Mouse (Mus musculus): ENCODE results near the gene Colgalt1. TPM values are rescaled to one million over a fixed set of nuclear protein-coding genes. Genes with fewer than 3 reads are reported as not detected.
A peak's percentile ranks its signal among the peaks of the same experiment; 100 is the strongest.

Gene Colgalt1
- polyA plus RNA-seq, 1 experiment from 2014 or later, result 45.2 TPM

GRCm38 (mm10) chr8:71598375-71598774, 12.4 kb upstream of the Colgalt1 start:
- Histone ChIP-seq H3K4me2 (ENCODE audit: low read depth, low read length) (no peak overlapping the region), H3K27me3 (ENCODE audit: control insufficient read depth, insufficient read depth, low read length) (peaks cover 17% of the 10 kb centered on the region), H3K36me3 (replicated peaks; ENCODE audit: control insufficient read depth, insufficient read depth, low read depth, low read length) (no peaks in the 10 kb centered on the region), H3K9ac (replicated peaks; ENCODE audit: low read length) (no peak overlapping the region), H3K27ac (replicated peaks; ENCODE audit: low read depth, low read length) (no peak overlapping the region), H3K4me1 (ENCODE audit: control insufficient read depth, insufficient read depth, low read length) (peaks cover 6% of the 10 kb centered on the region), H3K4me3 (ENCODE audit: low read depth, low read length) (no peak overlapping the region), H3K9me3 (replicated peaks; ENCODE audit: control insufficient read depth, low read length) (no peaks in the 10 kb centered on the region)
- DNase-seq (ENCODE audit: low spot score) (no peak), ATAC-seq (replicated peaks; ENCODE audit: insufficient number of reproducible peaks, low FRiP score, low TSS enrichment, low read depth) (no peak)

GRCm38 (mm10) chr8:71598841-71599240, 12.0 kb upstream of the Colgalt1 start:
- H3K4me2 ChIP-seq (ENCODE audit: low read depth, low read length), result no peak overlapping the region
- no peak overlapping the region for H3K27ac ChIP-seq (replicated peaks; ENCODE audit: low read depth, low read length)
- ATAC-seq (replicated peaks; ENCODE audit: insufficient number of reproducible peaks, low FRiP score, low TSS enrichment, low read depth), result no peak
- no peak overlapping the region for H3K4me3 ChIP-seq (ENCODE audit: low read depth, low read length)
- peaks cover 19% of the 10 kb centered on the region for H3K27me3 ChIP-seq (ENCODE audit: control insufficient read depth, insufficient read depth, low read length)
- H3K9ac ChIP-seq (replicated peaks; ENCODE audit: low read length), result no peak overlapping the region
- H3K4me1 ChIP-seq (ENCODE audit: control insufficient read depth, insufficient read depth, low read length), result peaks cover 6% of the 10 kb centered on the region
- DNase-seq (ENCODE audit: low spot score), result no peak
- no peaks in the 10 kb centered on the region for H3K36me3 ChIP-seq (replicated peaks; ENCODE audit: control insufficient read depth, insufficient read depth, low read depth, low read length)
- H3K9me3 ChIP-seq (replicated peaks; ENCODE audit: control insufficient read depth, low read length), result no peaks in the 10 kb centered on the region
- WGBS, result 87% methylated on average over 5 of the region's 5 CpGs

DNA sequence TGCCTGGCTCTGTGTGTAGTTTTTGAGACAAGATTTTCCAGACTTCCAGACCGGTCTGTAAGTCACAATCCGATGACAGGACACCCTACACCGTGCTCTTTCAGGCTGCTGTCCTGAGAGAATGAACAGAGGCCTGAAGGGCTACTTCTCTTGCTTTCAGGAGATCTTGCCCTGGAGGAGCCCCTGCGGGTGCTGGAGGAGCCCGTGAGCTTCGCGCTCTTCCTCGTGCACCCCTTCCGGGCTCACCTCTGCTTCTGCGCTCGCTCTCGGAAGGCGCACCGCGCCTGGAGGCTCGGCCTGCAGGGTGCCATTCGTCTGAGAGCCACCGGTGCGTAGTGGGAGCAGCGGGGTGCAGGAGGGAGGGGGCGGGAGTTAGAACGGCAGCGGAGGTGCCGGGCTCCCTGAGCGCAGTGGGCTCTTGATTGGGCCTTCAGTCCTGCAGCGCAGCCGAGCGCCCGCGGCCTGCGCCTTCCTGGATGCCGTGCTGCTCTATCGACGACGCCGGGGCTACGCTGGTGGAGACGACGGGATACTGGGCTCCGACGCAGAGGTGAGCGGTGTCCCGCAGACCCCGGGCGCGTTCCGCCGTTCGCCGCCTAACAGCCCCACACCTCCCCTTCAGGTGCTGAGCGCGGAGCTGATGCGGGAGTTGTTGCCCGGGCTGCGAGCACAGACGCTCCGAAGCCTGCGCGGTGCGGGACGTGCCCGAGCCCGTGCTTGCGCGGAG, 8.7 kb upstream of the Colgalt1 start:
- Histone ChIP-seq H3K9ac (replicated peaks; ENCODE audit: low read length) (peak overlapping the region; percentile 51), H3K4me3 (ENCODE audit: low read depth, low read length) (peak overlapping the region; percentile 39), H3K27ac (replicated peaks; ENCODE audit: low read depth, low read length) (no peak overlapping the region), H3K36me3 (replicated peaks; ENCODE audit: control insufficient read depth, insufficient read depth, low read depth, low read length) (no peaks in the 10 kb centered on the region), H3K9me3 (replicated peaks; ENCODE audit: control insufficient read depth, low read length) (no peaks in the 10 kb centered on the region), H3K4me1 (ENCODE audit: control insufficient read depth, insufficient read depth, low read length) (peaks cover 6% of the 10 kb centered on the region), H3K4me2 (ENCODE audit: low read depth, low read length) (peak overlapping the region; percentile 76), H3K27me3 (ENCODE audit: control insufficient read depth, insufficient read depth, low read length) (peaks cover 19% of the 10 kb centered on the region)
- WGBS, result 4% methylated on average over 65 of the region's 65 CpGs
- peak; percentile 7 for ATAC-seq (replicated peaks; ENCODE audit: insufficient number of reproducible peaks, low FRiP score, low TSS enrichment, low read depth)
- peak; percentile 35 for DNase-seq (ENCODE audit: low spot score)

DNA sequence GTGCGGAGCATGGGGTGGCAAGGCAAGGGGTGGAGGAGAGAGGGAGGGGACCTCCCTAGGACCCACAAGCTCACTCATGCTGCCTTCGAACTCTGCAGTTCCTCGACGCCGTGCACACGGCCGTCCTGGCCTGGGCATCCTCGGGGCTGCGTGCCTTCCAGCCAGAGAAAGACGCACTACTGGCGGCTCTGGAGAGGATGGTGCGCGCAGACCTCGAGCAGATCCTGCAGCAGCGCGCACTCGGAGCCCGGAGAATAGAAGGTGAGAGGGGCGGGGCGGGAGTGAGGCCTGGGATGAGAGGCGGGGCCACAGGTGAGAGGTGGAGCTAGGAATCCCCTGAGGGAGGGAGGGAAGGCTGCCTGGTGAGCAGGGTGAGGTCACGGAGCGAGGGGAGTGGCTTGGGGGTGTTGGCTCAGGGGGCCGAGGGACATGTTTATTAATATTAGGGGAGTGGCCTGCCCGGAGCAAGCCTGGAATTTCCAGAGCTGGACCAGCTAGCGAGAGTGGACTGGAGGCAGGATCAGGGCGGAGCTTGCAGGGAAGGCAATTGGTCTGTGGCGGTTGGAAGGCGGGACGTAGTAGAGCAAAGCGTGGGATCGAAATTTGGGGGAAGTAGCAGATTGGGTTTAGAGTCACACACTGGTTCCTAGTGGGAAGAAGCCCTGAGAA, 8.0 kb upstream of the Colgalt1 start:
- peaks cover 6% of the 10 kb centered on the region for H3K4me1 ChIP-seq (ENCODE audit: control insufficient read depth, insufficient read depth, low read length)
- H3K27ac ChIP-seq (replicated peaks; ENCODE audit: low read depth, low read length), result no peak overlapping the region
- no peaks in the 10 kb centered on the region for H3K36me3 ChIP-seq (replicated peaks; ENCODE audit: control insufficient read depth, insufficient read depth, low read depth, low read length)
- H3K9ac ChIP-seq (replicated peaks; ENCODE audit: low read length), result peak overlapping the region; percentile 51
- ATAC-seq (replicated peaks; ENCODE audit: insufficient number of reproducible peaks, low FRiP score, low TSS enrichment, low read depth), result peak; percentile 62
- WGBS, result under 1% methylated on average over 32 of the region's 32 CpGs
- peak; percentile 88 for DNase-seq (ENCODE audit: low spot score)
- H3K9me3 ChIP-seq (replicated peaks; ENCODE audit: control insufficient read depth, low read length), result no peaks in the 10 kb centered on the region
- peak overlapping the region; percentile 39 for H3K4me3 ChIP-seq (ENCODE audit: low read depth, low read length)
- H3K27me3 ChIP-seq (ENCODE audit: control insufficient read depth, insufficient read depth, low read length), result peaks cover 19% of the 10 kb centered on the region
- peak overlapping the region; percentile 76 for H3K4me2 ChIP-seq (ENCODE audit: low read depth, low read length)

GRCm38 (mm10) chr8:71604021-71604420, 6.8 kb upstream of the Colgalt1 start:
- DNase-seq (ENCODE audit: low spot score) (no peak), ATAC-seq (replicated peaks; ENCODE audit: insufficient number of reproducible peaks, low FRiP score, low TSS enrichment, low read depth) (no peak)
- Histone ChIP-seq H3K9me3 (replicated peaks; ENCODE audit: control insufficient read depth, low read length) (no peaks in the 10 kb centered on the region), H3K9ac (replicated peaks; ENCODE audit: low read length) (no peak overlapping the region), H3K4me3 (ENCODE audit: low read depth, low read length) (no peak overlapping the region), H3K4me2 (ENCODE audit: low read depth, low read length) (no peak overlapping the region), H3K27me3 (ENCODE audit: control insufficient read depth, insufficient read depth, low read length) (peaks cover 19% of the 10 kb centered on the region), H3K4me1 (ENCODE audit: control insufficient read depth, insufficient read depth, low read length) (peaks cover 6% of the 10 kb centered on the region), H3K36me3 (replicated peaks; ENCODE audit: control insufficient read depth, insufficient read depth, low read depth, low read length) (no peaks in the 10 kb centered on the region), H3K27ac (replicated peaks; ENCODE audit: low read depth, low read length) (no peak overlapping the region)
- WGBS, result 50% methylated on average over 7 of the region's 7 CpGs

GRCm38 (mm10) chr8:71612141-71612540, 1.3 kb downstream of the Colgalt1 start:
- Histone ChIP-seq H3K27me3 (ENCODE audit: control insufficient read depth, insufficient read depth, low read length) (no peaks in the 10 kb centered on the region), H3K9me3 (replicated peaks; ENCODE audit: control insufficient read depth, low read length) (no peaks in the 10 kb centered on the region), H3K4me1 (ENCODE audit: control insufficient read depth, insufficient read depth, low read length) (peaks cover 6% of the 10 kb centered on the region; the same call in 1 of the 2 replicates), H3K4me2 (ENCODE audit: low read depth, low read length) (peak overlapping the region; percentile 73), H3K4me3 (ENCODE audit: low read depth, low read length) (peak overlapping the region; percentile 94), H3K9ac (replicated peaks; ENCODE audit: low read length) (peak overlapping the region; percentile 88; the same call in 1 of the 2 replicates), H3K36me3 (replicated peaks; ENCODE audit: control insufficient read depth, insufficient read depth, low read depth, low read length) (no peaks in the 10 kb centered on the region; the same call in none of the 2 replicates), H3K27ac (replicated peaks; ENCODE audit: low read depth, low read length) (no peak overlapping the region)
- ATAC-seq (replicated peaks; ENCODE audit: insufficient number of reproducible peaks, low FRiP score, low TSS enrichment, low read depth), result no peak
- WGBS, result 58% methylated on average over 5 of the region's 5 CpGs
- no peak for DNase-seq (ENCODE audit: low spot score)

DNA sequence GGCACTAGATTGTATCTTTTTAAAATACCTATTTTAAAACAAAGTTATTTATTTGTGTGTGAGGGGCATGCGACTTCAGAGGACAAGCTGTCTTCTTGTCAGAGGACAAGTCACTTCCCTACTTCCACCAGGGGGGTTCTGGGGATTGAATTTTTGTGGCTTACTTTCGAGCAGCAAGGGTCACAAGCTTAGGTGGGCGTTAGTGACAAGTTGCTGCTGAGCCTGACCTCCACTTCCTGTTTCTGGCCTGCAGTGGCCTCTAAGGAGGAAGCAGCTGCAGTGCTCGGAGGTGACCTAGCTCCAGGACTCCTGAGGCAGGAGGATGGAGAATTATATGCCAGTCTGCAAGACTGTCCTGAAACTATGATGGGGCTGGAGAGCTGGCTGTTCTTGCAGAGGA, 2.6 kb downstream of the Colgalt1 start:
- ATAC-seq (replicated peaks; ENCODE audit: insufficient number of reproducible peaks, low FRiP score, low TSS enrichment, low read depth), result no peak

DNA sequence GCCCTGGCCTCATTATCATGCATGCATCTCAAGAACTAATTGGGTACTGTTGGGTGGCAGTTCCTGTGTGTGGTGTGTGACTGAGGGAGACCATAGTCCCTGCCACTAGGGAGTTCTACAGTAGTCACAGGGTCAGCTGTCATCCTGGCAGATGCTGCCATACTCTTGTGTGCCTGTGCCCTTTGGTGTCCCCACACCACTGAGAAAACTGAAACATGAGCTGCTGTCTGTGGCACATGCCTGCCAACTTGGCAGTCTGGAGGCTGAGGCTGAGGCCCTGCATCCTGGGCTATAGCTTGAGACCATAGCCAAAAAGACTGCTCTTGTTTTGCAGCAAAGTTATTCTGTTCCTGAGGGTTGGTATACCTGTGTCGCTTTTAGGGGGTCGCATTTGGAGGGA, 9.0 kb downstream of the Colgalt1 start:
- Histone ChIP-seq H3K27ac (replicated peaks; ENCODE audit: low read depth, low read length) (no peak overlapping the region), H3K9me3 (replicated peaks; ENCODE audit: control insufficient read depth, low read length) (peaks cover 9% of the 10 kb centered on the region), H3K4me3 (ENCODE audit: low read depth, low read length) (no peak overlapping the region), H3K4me1 (ENCODE audit: control insufficient read depth, insufficient read depth, low read length) (no peaks in the 10 kb centered on the region), H3K9ac (replicated peaks; ENCODE audit: low read length) (no peak overlapping the region), H3K4me2 (ENCODE audit: low read depth, low read length) (no peak overlapping the region), H3K36me3 (replicated peaks; ENCODE audit: control insufficient read depth, insufficient read depth, low read depth, low read length) (peaks cover 37% of the 10 kb centered on the region), H3K27me3 (ENCODE audit: control insufficient read depth, insufficient read depth, low read length) (no peaks in the 10 kb centered on the region)
- 95% methylated on average over 2 of the region's 2 CpGs for WGBS
- ATAC-seq (replicated peaks; ENCODE audit: insufficient number of reproducible peaks, low FRiP score, low TSS enrichment, low read depth) (no peak), DNase-seq (ENCODE audit: low spot score) (no peak)

More for the DNA sequence above, 2.6 kb downstream of the Colgalt1 start:
- Histone ChIP-seq H3K4me3 (ENCODE audit: low read depth, low read length) (no peak overlapping the region), H3K27me3 (ENCODE audit: control insufficient read depth, insufficient read depth, low read length) (no peaks in the 10 kb centered on the region), H3K4me2 (ENCODE audit: low read depth, low read length) (no peak overlapping the region), H3K36me3 (replicated peaks; ENCODE audit: control insufficient read depth, insufficient read depth, low read depth, low read length) (no peaks in the 10 kb centered on the region; the same call in none of the 2 replicates), H3K9ac (replicated peaks; ENCODE audit: low read length) (no peak overlapping the region), H3K4me1 (ENCODE audit: control insufficient read depth, insufficient read depth, low read length) (peaks cover 6% of the 10 kb centered on the region; the same call in 1 of the 2 replicates), H3K27ac (replicated peaks; ENCODE audit: low read depth, low read length) (no peak overlapping the region), H3K9me3 (replicated peaks; ENCODE audit: control insufficient read depth, low read length) (no peaks in the 10 kb centered on the region)
- DNase-seq (ENCODE audit: low spot score), result no peak
- WGBS, result 34% methylated on average over 4 of the region's 4 CpGs
